Mouse (Mus musculus) cerebellum, adult (tissue): ENCODE data around the gene Nop58.
"Not testable (repeated sequence)": the region's sequence is repeated elsewhere in the genome, so short reads cannot be mapped to it uniquely, and the experiment has no call there.

Experiments
- ATAC-seq: cut with Nextera tagmentation; 2 replicates; pipeline ENCODE4 v1.9.2; 2017; ENCODE audit warnings: mild to moderate bottlenecking, moderate library complexity, mixed read lengths; ENCODE audit not compliant: insufficient number of reproducible peaks, low FRiP score, low TSS enrichment

Gene Nop58

DNA sequence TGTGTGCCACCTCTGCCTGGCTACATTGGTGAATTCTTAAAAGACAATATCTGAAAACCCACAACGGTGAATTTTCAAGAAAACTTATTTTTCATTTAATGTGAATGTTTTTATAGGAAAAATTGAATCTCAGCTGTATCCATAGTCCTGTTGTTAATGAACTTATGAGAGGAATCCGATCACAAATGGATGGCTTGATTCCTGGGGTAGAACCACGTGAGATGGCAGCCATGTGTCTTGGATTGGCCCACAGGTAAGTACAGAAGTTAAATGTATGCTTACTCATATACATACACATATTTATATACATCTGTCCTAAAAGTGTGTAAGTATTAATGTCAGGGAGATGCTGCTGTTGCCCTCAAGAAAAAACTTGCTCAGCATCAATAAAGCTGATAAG lies 13.4 kb downstream of the Nop58 start:
- ATAC-seq = no peak

GRCm38 (mm10) chr1:59701766-59702165 lies 17.0 kb downstream of the Nop58 start:
- ATAC-seq = no peak

- ATAC-seq = no peak; the same call in 1 of the 2 replicates
Measured at GRCm38 (mm10) chr1:59719900-59720299, 35.1 kb downstream of the Nop58 start.

DNA sequence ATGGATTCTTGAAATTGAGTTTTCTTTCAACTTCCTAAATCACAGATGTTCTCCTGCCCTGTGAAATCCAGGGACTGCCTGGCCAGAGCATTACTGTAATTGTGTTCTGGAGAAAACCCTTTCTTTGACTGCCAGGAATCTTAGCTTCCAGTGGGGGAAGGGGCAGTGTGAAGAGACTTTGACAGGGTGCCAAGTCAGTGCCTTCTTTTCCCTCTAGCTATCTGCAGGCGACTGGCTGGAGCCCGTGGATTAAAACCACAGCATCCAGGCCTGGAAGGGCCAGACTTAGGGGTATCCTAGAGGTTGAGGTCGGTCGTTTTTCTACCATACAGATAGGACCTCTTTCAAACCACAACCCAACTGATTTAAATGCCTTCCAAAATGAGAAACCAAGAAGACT lies 40.9 kb downstream of the Nop58 start:
- ATAC-seq = no peak

GRCm38 (mm10) chr1:59730106-59730505 lies 45.3 kb downstream of the Nop58 start:
- no peak for ATAC-seq

- no peak for ATAC-seq
Measured at GRCm38 (mm10) chr1:59730737-59731136, 46.0 kb downstream of the Nop58 start.

DNA sequence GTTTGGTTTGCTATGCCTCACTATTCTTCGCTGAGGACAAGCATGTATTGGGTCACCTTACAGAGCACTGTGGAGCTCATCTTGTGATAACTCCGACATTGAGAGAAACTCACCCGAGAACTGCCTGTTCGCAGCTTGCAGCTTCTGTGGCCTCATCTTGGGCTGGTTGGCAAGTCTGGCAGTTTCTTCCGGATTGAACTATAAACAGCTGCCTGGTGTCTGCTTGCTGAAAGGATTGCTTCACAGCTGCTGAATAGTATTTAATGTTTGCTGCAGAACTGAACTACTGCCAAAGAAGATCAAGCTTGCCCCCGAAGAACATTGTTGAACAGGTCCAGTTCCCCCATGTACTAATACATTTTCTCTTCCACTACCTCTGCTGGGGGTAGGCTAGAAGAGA lies 49.3 kb downstream of the Nop58 start:
- no peak for ATAC-seq

DNA sequence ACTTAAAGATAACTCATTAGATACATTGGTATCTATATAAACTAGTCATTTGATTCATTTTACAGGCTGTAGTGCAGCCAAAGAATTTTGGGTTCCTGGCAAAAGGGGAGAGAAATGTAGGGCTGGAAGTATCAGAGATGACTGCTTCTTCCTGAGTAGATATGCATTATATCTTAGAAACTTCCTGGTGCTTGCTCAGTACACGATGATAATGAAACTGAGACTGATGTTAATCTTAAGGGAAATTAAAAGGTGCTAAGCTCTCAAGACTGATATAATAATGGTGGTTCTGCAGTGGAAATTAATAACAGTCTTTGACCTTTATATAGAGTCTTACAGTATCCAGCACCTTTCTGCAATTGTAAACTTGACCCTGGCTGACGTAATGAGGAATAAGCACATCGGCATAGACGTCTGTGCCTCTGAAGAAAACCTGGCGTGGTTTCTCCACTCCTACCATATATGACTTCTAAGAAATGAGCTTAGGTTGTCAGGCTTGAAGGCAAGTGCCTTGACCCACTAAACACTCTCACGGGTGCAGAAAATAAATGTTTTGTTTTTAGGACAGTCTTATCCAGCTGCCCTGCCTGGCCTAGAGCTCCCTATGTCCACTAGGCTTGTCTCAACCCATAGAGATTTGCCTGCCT lies 54.1 kb downstream of the Nop58 start:
- ATAC-seq = no peak

DNA sequence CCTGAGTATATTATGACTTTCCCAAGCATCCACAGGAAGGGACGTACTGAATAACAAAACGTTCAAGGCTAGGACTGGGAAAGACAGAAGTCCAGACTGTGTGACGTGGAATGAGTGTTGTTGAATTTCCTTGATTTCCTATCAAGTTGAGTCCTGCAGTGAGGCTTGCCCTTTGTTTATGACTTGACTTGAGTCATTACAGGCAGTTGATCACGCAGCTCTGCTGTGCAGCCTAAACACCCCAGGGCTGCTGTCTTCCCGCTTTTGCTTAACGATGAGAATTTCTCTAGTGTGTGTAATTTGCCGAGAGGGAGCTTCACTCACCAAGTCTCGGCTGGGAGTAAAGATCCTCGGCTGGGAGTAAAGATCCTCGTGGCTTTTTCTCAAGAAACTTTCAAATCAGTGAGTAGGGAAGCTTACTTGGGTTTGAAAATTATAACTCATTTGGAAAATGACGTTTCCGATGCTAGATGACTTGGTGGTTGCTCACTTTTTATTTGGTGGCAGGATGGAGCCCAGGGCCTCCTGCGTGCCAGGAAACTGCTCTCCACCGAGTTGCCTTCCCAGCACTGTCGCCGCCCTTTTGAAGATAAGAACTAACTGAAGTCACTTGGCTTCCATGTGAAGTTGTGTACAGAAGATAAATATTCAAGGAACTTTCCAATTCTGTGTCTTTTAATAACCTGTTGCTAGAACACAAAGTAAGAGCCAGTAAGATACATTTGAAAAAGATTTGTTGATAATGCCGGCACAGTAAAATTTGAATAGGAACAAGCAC lies 55.0 kb downstream of the Nop58 start:
- no peak for ATAC-seq

GRCm38 (mm10) chr1:59749047-59749446 lies 64.3 kb downstream of the Nop58 start:
- no peak for ATAC-seq

GRCm38 (mm10) chr1:59749724-59750123 lies 65.0 kb downstream of the Nop58 start:
- not testable (repeated sequence) for ATAC-seq

DNA sequence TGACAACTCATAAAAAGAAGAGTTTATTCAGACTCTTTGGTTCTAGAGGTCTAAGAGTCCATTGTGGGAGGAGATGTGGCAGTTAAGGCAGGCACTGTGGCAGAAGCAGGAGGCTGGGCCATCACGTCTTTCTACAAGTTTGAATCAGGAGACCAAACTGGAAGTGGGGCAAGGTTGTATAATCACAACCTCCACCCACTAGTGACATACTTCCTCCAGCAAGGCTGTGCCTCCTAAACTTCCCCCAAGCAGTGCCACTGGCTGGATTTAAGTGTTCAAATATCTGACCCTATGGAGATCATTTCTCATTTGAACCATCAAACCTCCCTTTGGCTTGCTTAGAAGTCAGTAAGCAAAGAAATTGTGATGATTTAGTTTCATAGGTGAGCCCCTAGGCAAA lies 70.5 kb downstream of the Nop58 start:
- no peak for ATAC-seq

DNA sequence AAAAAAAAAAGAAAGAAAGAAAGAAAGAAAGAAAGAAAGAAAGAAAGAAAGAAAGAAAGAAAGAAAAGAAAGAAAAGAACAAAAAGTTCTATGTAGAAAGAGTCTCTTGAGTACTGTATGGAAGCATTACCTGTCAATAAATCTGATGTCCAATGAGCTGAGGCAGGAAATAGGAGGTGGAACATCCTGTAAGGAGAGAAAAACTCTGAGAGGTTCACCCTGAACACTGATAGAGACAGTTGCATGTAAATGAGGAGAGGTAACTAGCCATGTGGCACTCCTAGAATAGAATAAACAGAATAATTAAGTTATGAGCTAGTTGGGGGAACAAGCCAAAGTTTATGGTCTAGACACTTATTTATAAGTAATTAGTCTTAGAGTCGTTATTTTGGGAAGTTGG lies 73.6 kb downstream of the Nop58 start:
- no peak for ATAC-seq

DNA sequence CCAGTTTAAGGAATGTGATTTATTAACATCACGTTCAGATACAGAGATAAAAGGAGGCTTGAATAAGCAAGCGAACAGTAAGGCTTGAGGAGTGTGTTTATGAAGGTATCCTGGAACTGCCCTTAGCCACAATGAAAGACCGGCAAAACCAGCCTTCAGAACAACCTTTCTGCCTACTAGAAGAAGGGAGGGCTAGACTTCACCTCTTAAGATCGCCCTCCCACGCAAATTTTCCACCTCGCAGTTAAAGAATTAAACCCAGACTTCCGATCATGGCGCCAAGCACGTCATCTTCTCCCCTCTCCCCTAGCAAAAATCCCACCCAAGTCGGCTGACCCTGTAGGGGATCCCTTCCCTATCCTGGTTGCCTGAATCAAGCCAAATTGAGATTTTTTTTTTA lies 77.4 kb downstream of the Nop58 start:
- no peak for ATAC-seq

GRCm38 (mm10) chr1:59762651-59763163 lies 77.9 kb downstream of the Nop58 start:
- ATAC-seq = peak; percentile 32

DNA sequence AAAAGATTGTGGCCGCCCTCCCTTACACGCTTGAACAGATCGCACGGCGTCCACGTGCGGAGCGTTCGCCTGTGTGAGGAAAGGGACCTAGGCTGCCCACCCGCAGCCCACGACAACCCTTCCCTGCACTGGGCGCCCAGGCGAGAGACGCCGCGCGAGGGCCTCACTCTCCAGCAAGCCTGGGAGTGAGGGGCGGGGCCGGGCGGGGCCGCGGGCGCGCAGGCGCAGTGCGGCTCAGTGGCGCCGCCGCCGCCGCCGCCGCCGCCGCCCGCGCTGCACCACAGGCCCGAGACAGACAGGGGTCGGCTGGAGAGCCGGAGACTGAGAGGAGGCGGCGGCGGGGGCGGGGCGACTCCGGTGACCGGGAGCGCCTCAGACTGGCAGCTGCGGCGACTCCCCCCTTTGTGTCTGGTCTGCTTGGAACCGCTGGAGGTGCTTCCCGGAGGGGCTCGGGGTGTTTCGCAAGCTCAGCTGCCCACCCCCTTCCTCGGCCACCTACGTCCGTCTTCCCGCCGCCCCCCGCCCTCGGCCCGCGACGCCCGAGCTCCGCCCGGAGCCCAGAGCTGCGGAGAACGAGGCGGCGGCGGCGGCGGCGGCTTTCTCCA lies 78.5 kb downstream of the Nop58 start, which contains the start of gene Bmpr2:
Bmpr2 (plus strand) TSS at position 237 of the 605 bp plus-strand sequence.
- peak; percentile 85 for ATAC-seq

DNA sequence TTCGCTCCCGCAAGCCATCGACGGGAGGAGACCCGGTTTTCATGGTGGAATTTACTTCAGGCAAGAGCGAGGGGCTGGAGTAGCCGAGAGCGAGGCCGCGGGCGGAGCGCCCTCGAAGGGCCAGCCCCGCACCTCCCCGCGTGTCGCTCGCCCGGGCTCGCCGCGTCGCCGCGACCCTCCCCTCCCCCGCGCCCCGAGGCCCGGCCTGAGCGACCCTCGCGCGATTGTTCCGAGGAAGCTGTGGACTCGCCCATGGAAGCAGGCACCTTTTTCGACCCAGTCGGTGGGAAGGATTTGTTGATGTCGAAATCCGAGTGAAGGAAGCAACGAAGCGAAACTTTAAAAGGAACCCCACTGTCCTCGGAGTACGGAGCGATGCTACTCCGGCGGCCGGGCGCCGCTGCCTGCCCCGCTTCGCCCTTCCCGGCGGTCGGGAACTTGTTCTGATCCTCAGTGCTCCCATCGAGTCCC lies 79.0 kb downstream of the Nop58 start:
- ATAC-seq = peak; percentile 45

- peak; percentile 28; the same call in 1 of the 2 replicates for ATAC-seq
Measured at GRCm38 (mm10) chr1:59764407-59764971, 79.7 kb downstream of the Nop58 start.

- ATAC-seq = no peak
Measured at GRCm38 (mm10) chr1:59765279-59765678, 80.5 kb downstream of the Nop58 start.

DNA sequence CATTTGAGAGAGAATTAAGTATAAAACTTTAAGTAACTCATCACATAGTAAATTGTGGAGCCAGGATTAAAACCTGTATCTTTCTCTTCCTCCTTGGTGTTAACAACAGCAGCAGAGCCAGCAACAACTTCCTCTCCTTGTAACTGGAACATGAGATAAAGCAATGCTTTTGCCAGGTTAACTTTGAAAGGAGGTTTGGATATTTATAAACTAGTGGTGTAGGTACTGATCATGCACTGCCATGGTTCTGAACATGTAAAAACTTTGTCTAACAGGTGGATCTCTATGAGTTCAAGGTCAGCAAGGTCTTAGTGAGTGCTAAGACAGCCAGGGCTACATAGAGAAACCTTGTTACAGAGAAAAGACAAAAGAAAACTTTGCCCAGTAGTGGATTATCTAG lies 81.9 kb downstream of the Nop58 start:
- no peak for ATAC-seq
